Mouse (Mus musculus) megakaryocyte, embryonic 14.5 days (primary cell): ENCODE data around the gene Qprt.

Experiments
- FLI1 ChIP-seq: IDR thresholded peaks from 2 replicates; pipeline ENCODE4 v1.6.1; 2012; ENCODE audit warnings: low read length, inconsistent platforms, mixed read lengths
- GATA1 ChIP-seq: IDR thresholded peaks from 3 replicates; pipeline ENCODE4 v1.6.1; 2012; ENCODE audit warnings: mixed read lengths, low read length, inconsistent platforms, borderline replicate concordance

DNA sequence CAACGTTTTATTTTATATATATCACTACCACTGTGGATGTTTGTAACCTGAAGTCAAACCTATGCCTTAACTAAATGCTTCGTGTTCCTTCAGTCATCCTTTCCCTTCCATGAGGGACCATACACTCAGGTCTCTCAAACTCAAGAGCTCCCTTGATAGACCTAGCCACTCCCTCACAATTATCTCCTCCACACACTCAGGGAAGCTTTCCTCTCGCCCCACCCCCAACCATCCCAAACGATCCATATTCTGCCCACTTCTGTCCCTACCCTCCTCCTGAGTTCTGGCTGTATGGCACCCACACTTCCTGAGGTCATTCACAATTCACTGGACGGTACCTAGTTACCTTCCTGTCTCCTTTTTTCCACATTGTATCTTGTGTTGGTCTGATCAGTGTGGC lies 23.5 kb downstream of the Qprt start:
- TF ChIP-seq GATA1 (no peak), FLI1 (no peak)
